Mouse (Mus musculus): ENCODE measurements around the gene Dnmt3a. TPM values are rescaled to one million over a fixed set of nuclear protein-coding genes. Genes with fewer than 3 reads are reported as not detected.

The Dnmt3a gene
- polyA plus RNA-seq, 1 experiment from 2014 or later = 114 TPM

DNA sequence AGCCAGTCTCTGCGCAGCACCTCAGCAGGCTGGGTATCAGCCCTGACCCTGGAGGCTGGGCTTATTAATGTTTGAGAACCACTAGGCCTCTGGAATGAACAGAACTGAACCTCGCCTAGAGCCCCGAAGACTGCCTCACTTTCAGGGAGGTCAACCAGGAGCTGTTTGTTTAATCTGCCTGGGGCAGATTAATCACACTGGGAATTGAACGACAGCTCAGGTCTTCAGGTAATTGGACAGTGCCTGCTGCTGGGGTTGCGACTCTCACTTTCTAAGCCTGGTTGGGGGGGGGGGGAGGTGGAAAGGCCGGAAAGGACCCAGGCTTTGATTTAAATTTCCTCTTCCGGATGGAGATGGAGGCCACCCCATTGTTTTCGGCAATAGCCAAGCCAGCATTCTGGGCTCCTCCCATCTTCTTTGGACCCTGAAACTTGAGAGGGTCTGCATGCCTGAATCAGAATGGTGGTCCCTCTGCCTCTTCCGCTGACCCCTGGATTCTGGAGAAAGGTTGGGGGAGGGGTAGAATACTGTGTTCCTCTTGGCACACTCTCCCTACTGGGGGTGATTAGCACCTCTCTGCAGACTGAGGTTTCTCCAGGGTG, 79.2 kb downstream of the Dnmt3a start:
- Histone ChIP-seq H3K27ac (replicated peaks) (no peak overlapping the region), H3K9ac (no peak overlapping the region), H3K4me2 (replicated peaks) (no peak overlapping the region), H3K9me3 (replicated peaks) (no peaks in the 10 kb centered on the region), H3K36me3 (peaks cover 53% of the 10 kb centered on the region), H3K4me1 (peaks cover 54% of the 10 kb centered on the region), H3K27me3 (no peaks in the 10 kb centered on the region), H3K4me3 (replicated peaks) (no peak overlapping the region)
- ATAC-seq (ENCODE audit: insufficient number of reproducible peaks, low FRiP score, low TSS enrichment, low read depth) = no peak
- 38% methylated on average over 9 of the region's 9 CpGs for WGBS

DNA sequence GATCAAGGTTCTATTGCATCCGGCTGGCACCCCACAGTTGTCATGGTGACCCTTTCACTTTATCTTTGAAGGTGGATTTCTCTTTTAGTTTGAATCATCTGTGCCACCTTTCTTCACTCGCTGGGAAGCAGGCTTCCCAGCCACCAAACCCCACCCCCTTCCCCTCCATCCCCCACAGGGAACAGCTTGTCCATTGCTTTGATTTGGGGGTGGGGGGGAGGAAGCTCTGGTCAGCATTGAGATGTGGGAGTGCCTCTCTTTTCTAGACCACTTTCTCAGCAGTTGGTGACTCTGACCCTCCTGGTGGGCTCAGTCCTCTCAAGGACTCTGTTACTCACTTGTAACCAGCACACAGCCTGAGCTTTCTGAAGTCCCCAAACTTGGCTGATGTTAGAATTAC, 80.8 kb downstream of the Dnmt3a start:
- peaks cover 38% of the 10 kb centered on the region for H3K36me3 ChIP-seq
- H3K27me3 ChIP-seq = no peaks in the 10 kb centered on the region
- peaks cover 67% of the 10 kb centered on the region for H3K4me1 ChIP-seq
- no peak for ATAC-seq (ENCODE audit: insufficient number of reproducible peaks, low FRiP score, low TSS enrichment, low read depth)
- no peak overlapping the region for H3K9ac ChIP-seq
- H3K4me3 ChIP-seq (replicated peaks) = no peak overlapping the region
- H3K4me2 ChIP-seq (replicated peaks) = no peak overlapping the region
- no peaks in the 10 kb centered on the region for H3K9me3 ChIP-seq (replicated peaks)
- H3K27ac ChIP-seq (replicated peaks) = peak overlapping the region; percentile 44; the same call in 1 of the 2 replicates
- WGBS = 39% methylated on average over 2 of the region's 2 CpGs

DNA sequence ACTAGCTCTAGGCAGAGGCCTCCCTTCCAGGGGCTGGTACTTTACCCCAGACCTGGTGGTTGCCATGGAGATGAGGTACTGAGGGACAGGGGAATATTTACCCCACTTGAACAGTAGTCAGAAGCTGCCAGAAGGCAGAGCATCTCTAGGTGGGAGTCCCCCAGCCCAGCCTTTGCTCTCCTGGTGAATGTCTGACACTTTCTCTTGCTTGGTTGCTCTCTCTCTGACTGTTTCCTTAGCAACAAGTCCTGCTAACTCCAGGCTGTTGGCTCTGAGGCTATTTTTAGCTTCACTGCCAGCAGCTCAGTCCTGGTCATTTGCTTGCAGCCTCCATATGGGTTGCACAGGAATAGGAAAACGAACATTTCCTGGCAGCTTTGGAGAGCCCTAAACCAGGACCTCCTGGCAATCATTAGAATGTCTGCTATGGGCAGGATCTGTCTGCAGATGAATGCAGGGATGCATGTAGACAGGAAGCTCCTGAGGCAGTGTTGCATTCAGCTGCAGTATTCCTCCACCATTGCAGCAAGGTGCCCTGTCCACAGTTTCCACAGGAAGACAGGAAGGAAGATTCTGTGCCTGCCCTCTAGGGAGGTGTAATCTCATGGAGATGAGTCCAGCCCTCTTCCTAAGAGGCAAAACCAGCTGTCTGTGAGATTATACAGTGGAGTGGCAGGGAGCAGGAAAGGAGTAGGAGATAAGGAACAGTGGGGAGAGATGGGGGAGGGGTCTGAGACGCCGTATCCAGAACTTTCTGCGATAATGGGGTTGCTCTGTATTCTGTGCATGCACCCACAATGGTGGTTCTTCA, 81.9 kb downstream of the Dnmt3a start:
- Histone ChIP-seq H3K4me1 (peaks cover 78% of the 10 kb centered on the region), H3K27ac (replicated peaks) (peak overlapping the region; percentile 63), H3K27me3 (no peaks in the 10 kb centered on the region), H3K36me3 (peaks cover 27% of the 10 kb centered on the region), H3K4me3 (replicated peaks) (no peak overlapping the region), H3K4me2 (replicated peaks) (peak overlapping the region; percentile 2; the same call in 1 of the 2 replicates), H3K9ac (no peak overlapping the region), H3K9me3 (replicated peaks) (no peaks in the 10 kb centered on the region)
- WGBS = 47% methylated on average over 4 of the region's 4 CpGs
- no peak; the same call in 1 of the 2 replicates for ATAC-seq (ENCODE audit: insufficient number of reproducible peaks, low FRiP score, low TSS enrichment, low read depth)

DNA sequence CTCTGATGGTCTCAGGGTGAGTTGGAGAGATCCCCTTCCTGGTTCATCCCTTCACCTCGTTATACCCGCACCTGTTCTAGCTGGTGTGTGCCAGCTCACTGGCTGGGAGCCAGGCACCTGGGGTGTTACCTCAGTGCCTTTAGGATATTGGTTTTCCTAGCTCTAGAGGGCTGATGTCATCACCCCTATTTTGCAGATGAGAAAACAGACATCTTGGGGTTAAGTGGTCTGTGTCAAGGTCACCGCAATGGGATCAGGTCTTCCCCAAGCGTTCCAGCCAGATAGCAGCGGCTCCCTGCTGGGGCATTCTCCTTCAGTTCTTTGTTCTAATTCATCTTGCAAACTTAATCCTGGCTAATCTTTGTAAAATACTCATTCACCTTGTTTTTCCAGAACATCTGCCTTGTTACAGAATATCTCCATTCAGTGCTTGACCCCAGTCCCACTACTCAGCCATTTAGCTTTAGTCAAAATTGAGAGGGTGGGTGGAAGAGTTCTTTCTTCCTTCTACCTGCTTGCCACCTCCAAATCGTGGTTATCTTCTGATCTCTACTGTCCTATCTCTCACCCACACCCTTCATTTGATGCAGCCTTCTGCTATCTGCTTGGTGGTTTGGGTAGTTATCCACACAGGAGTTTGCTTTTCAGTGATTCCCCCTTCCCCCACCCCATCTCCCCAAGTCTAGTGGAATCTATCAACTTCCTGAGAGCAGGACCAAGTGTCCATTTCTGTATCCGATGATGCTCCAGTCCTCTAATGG, 84.2 kb downstream of the Dnmt3a start:
- H3K27ac ChIP-seq (replicated peaks) = peak overlapping the region; percentile 92; the same call in 1 of the 2 replicates
- H3K9ac ChIP-seq = no peak overlapping the region
- H3K4me3 ChIP-seq (replicated peaks) = no peak overlapping the region
- H3K4me1 ChIP-seq = peaks cover 80% of the 10 kb centered on the region
- no peaks in the 10 kb centered on the region for H3K9me3 ChIP-seq (replicated peaks)
- H3K36me3 ChIP-seq = peaks cover 22% of the 10 kb centered on the region
- no peak for ATAC-seq (ENCODE audit: insufficient number of reproducible peaks, low FRiP score, low TSS enrichment, low read depth)
- no peak overlapping the region for H3K4me2 ChIP-seq (replicated peaks)
- 34% methylated on average over 7 of the region's 7 CpGs for WGBS
- H3K27me3 ChIP-seq = no peaks in the 10 kb centered on the region

DNA sequence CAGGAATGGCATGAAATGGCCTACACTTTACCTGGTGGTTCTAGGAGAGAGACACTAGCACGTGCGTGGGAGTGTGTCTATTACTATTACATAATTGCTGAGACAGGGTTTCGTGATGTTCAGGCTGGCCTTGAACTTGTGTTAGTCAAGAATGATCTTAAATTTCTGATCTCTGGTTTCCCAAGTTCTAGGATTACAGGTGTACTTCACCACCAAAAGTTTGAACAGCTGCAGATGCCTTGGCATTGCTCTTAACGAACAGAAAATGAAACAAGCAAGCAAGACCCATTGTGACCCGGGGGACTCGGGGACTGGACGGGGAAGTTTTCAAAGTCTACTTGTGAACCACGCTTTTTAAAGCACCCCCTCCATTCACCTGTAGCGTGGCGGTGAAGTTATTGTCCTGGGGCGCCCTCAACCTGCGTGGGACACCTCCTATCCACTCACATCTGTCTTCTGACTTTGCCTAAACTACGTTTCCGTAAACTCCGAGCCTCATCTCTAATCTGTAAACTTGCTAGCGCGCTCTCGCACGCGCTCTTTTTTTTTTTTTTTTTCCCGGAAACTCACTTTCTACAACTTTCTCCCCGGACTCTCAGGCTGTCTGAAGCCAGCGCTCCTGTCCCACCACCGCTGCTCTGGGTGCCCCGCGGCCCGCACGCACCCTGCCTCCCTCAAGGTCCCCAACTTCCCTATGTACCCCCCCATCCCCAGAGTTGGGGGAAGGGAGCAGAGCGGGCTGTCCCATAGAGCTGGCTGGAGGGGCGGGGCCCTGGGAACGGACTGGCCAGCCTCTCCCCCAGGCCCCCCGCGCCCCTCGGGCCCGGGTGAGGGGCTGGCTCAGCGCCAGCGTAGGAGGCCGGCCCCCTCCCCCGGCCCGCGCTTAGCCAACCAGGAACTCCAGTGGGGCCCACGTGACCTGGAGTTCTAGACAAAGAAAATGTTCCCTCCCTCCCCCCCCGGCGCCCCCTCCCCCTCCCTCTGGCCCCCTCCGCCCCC, 85.2 kb downstream of the Dnmt3a start:
- Histone ChIP-seq H3K4me1 (peaks cover 74% of the 10 kb centered on the region), H3K4me2 (replicated peaks) (peak overlapping the region; percentile 90), H3K36me3 (peaks cover 30% of the 10 kb centered on the region), H3K9me3 (replicated peaks) (no peaks in the 10 kb centered on the region), H3K9ac (peak overlapping the region; percentile 50), H3K4me3 (replicated peaks) (peak overlapping the region; percentile 54), H3K27ac (replicated peaks) (peak overlapping the region; percentile 92), H3K27me3 (no peaks in the 10 kb centered on the region)
- 4% methylated on average over 43 of the region's 45 CpGs for WGBS
- ATAC-seq (ENCODE audit: insufficient number of reproducible peaks, low FRiP score, low TSS enrichment, low read depth) = peak; percentile 65

DNA sequence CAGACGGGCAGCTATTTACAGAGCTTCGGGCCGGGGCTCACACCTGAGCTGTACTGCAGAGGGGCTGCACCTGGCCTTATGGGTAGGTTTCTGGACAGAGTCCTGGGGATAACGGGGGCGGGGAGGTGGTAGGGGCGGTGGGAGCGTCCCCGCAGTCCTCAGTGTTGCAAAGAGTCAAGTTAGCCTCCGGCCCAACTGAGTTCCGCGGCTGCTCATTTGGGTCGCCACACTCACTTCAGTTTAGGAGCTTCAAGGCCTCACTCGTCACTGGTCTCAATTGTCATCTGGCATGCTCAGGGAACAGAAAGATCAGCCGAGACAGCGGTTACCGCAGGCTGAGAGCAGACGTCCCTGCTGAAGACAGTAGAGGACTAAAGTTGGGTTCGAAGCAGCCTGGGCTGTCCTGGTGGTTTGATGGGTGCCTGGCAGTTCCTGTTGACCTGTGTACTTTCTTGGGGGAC, 86.0 kb downstream of the Dnmt3a start:
- WGBS = 1% methylated on average over 18 of the region's 18 CpGs
- peaks cover 67% of the 10 kb centered on the region for H3K4me1 ChIP-seq

DNA sequence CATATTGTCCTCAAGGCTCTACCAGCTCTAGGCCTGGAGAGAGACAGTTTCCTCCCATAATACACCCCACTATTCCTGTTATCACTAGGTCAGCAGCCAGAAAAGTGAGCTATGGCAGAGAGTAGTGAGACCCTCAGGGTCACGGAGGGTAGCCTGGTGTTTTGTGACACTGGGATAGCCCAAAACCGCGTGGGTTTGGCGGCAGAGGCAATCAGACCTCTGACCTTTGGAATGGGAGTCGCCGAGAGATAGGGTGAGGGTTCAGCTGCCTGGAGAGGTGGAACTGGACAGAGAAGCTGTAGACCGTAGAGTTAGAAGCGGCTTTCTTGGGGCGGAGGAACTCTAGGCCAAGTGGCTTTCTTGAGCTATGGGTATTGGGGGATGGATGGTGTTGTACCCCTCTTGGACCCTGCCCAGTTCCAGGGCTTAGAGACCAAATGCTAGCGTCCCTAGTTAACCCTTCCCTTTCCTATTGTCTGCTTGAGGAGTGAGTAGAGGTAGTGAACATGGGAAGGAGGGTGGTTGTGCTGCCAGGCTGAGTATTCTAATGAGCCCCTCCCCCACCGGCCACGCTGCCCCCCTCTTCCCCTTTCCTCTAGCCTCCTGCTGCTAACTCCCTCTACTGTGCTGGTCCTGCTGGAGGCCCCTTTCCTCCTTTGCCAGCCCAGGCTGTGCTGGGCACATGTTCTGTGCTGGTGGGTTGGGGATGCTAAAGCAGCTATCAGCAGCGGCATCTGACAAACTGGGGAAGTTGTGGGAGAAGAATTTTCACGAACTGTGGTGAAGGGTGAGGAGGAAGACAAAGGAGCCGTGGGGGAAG, 86.6 kb downstream of the Dnmt3a start:
- H3K4me3 ChIP-seq (replicated peaks) = peak overlapping the region; percentile 54
- H3K4me2 ChIP-seq (replicated peaks) = peak overlapping the region; percentile 90
- H3K27me3 ChIP-seq = no peaks in the 10 kb centered on the region
- peaks cover 42% of the 10 kb centered on the region for H3K36me3 ChIP-seq
- H3K9ac ChIP-seq = peak overlapping the region; percentile 33; the same call in 1 of the 2 replicates
- peak overlapping the region; percentile 92 for H3K27ac ChIP-seq (replicated peaks)
- peaks cover 60% of the 10 kb centered on the region for H3K4me1 ChIP-seq
- ATAC-seq (ENCODE audit: insufficient number of reproducible peaks, low FRiP score, low TSS enrichment, low read depth) = no peak
- no peaks in the 10 kb centered on the region for H3K9me3 ChIP-seq (replicated peaks)
- 10% methylated on average over 15 of the region's 15 CpGs for WGBS

More for the DNA sequence above, 86.0 kb downstream of the Dnmt3a start:
- Histone ChIP-seq H3K27ac (replicated peaks) (peak overlapping the region; percentile 92), H3K27me3 (no peaks in the 10 kb centered on the region), H3K9ac (peak overlapping the region; percentile 33; the same call in 1 of the 2 replicates), H3K4me2 (replicated peaks) (peak overlapping the region; percentile 90), H3K9me3 (replicated peaks) (no peaks in the 10 kb centered on the region), H3K36me3 (peaks cover 35% of the 10 kb centered on the region), H3K4me3 (replicated peaks) (peak overlapping the region; percentile 54)
- peak; percentile 47; the same call in 1 of the 2 replicates for ATAC-seq (ENCODE audit: insufficient number of reproducible peaks, low FRiP score, low TSS enrichment, low read depth)

DNA sequence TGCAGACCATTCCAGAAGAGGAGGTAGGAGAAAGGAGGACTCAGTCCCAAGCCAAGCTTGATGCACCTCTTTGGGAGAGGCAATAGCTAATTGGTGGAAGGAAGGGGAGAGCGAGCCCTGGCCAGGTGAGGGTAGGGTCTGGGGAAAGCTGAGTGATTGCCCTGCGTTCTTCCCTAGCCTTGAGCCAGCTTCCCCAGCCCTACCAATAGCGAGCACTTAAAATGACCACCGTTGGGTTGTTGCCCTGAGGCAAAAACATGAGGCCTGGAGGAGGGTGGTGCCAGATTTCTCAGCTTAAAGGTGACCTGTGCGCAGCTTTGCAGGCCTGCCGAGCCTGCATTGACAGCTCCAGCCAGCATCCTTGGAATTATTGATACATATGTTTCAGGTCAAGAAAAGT, 87.5 kb downstream of the Dnmt3a start:
- H3K36me3 ChIP-seq = peaks cover 50% of the 10 kb centered on the region
- peak overlapping the region; percentile 92; the same call in 1 of the 2 replicates for H3K27ac ChIP-seq (replicated peaks)
- H3K4me1 ChIP-seq = peaks cover 52% of the 10 kb centered on the region
- no peak for ATAC-seq (ENCODE audit: insufficient number of reproducible peaks, low FRiP score, low TSS enrichment, low read depth)
- H3K4me3 ChIP-seq (replicated peaks) = peak overlapping the region; percentile 54; the same call in 1 of the 2 replicates
- peak overlapping the region; percentile 90 for H3K4me2 ChIP-seq (replicated peaks)
- H3K27me3 ChIP-seq = no peaks in the 10 kb centered on the region
- H3K9me3 ChIP-seq (replicated peaks) = no peaks in the 10 kb centered on the region
- 50% methylated on average over 6 of the region's 6 CpGs for WGBS
- H3K9ac ChIP-seq = no peak overlapping the region

DNA sequence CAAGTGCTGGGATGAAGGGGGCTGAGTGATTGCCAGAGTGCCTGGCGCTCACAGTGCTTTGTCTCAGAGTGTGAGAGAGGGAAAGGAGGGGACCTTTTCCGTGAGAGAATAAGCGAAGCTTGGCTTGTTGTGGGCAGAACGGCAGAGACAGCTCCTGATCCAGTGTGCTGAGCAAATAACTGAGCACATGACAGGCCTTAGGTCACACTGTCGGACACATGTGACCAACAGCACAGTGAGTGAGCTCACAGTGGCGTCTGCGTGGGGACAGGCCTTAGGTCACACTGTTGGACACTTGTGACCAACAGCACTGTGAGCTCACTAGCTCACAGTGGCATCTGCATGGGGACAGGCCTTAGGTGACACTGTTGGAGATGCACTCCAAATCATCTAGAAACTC, 88.7 kb downstream of the Dnmt3a start:
- no peak for ATAC-seq (ENCODE audit: insufficient number of reproducible peaks, low FRiP score, low TSS enrichment, low read depth)
- H3K4me2 ChIP-seq (replicated peaks) = no peak overlapping the region

More for the DNA sequence above, 88.7 kb downstream of the Dnmt3a start:
- Histone ChIP-seq H3K9ac (no peak overlapping the region), H3K27me3 (no peaks in the 10 kb centered on the region), H3K4me1 (peaks cover 41% of the 10 kb centered on the region), H3K36me3 (peaks cover 52% of the 10 kb centered on the region), H3K4me3 (replicated peaks) (no peak overlapping the region), H3K27ac (replicated peaks) (no peak overlapping the region), H3K9me3 (replicated peaks) (no peaks in the 10 kb centered on the region)
- WGBS = 74% methylated on average over 7 of the region's 7 CpGs
